Mouse (Mus musculus) midbrain, embryonic 16.5 days (tissue): ENCODE data around the gene Wnt3a. TPM values are rescaled to one million over a fixed set of nuclear protein-coding genes. Genes with fewer than 3 reads are reported as not detected.
A peak's percentile ranks its signal among the peaks of the same experiment; 100 is the strongest.

Experiments used
- ATAC-seq: fragments of 200-750 bp; cut with Nextera tagmentation; 2 replicates; pipeline ENCODE4 v1.8.0; 2017; ENCODE audit warnings: moderate TSS enrichment
- H3K27ac ChIP-seq: fragments of 300-500 bp; sonication (generic); 2 replicates; pipeline ENCODE4 v1.5.1; 2014; ENCODE audit warnings: mild to moderate bottlenecking, low read length, mixed read lengths
- H3K27me3 ChIP-seq: fragments of 300-500 bp; sonication (generic); 2 replicates; pipeline ENCODE4 v1.6.1; 2014; ENCODE audit warnings: low read depth, low read length, mixed read lengths; ENCODE audit not compliant: control insufficient read depth, insufficient read depth
- H3K36me3 ChIP-seq: fragments of 300-500 bp; sonication (generic); 2 replicates; pipeline ENCODE4 v1.6.1; 2014; ENCODE audit warnings: mild to moderate bottlenecking, low read length, moderate library complexity, mixed read lengths; ENCODE audit not compliant: control insufficient read depth, insufficient read depth
- H3K4me1 ChIP-seq: fragments of 300-500 bp; sonication (generic); 2 replicates; pipeline ENCODE4 v1.6.1; 2014; ENCODE audit warnings: mild to moderate bottlenecking, low read length, mixed read lengths; ENCODE audit not compliant: control insufficient read depth, insufficient read depth
- H3K4me2 ChIP-seq: fragments of 300-500 bp; sonication (generic); 2 replicates; pipeline ENCODE4 v1.6.1; 2014; ENCODE audit warnings: mild to moderate bottlenecking, low read length, mixed read lengths
- H3K4me3 ChIP-seq: fragments of 300-500 bp; sonication (generic); 2 replicates; pipeline ENCODE4 v1.5.1; 2014; ENCODE audit warnings: low read depth, mild to moderate bottlenecking, low read length, moderate library complexity, mixed read lengths
- H3K9ac ChIP-seq: fragments of 300-500 bp; sonication (generic); 2 replicates; pipeline ENCODE4 v1.6.1; 2014; ENCODE audit warnings: low read depth, low read length, mixed read lengths
- H3K9me3 ChIP-seq: fragments of 300-500 bp; sonication (generic); replicated peaks from 2 replicates; pipeline ENCODE4 v1.6.1; 2014; ENCODE audit warnings: mild to moderate bottlenecking, low read length, mixed read lengths; ENCODE audit not compliant: control insufficient read depth, poor library complexity, severe bottlenecking
- WGBS: fragments of 180-500 bp; shearing (Covaris S2); extraction: QIAGEN DNeasy Blood & Tissue Kit; methylation state at CpG from one replicate; pipeline ENCODE4 v1.1.7; 2014; 5-methylcytosine and 5-hydroxymethylcytosine counted together
- polyA plus RNA-seq: library from polyadenylated mRNA; unstranded; fragments of >200 nt; fragmentation: Nextera tagmentation; extraction: Ambion mirVana; gene quantifications from 2 replicates; pipeline ENCODE4 v1.2.1, GENCODE M21; 2015

Gene Wnt3a
- polyA plus RNA-seq, 1 experiment from 2014 or later: 0.21 TPM

DNA sequence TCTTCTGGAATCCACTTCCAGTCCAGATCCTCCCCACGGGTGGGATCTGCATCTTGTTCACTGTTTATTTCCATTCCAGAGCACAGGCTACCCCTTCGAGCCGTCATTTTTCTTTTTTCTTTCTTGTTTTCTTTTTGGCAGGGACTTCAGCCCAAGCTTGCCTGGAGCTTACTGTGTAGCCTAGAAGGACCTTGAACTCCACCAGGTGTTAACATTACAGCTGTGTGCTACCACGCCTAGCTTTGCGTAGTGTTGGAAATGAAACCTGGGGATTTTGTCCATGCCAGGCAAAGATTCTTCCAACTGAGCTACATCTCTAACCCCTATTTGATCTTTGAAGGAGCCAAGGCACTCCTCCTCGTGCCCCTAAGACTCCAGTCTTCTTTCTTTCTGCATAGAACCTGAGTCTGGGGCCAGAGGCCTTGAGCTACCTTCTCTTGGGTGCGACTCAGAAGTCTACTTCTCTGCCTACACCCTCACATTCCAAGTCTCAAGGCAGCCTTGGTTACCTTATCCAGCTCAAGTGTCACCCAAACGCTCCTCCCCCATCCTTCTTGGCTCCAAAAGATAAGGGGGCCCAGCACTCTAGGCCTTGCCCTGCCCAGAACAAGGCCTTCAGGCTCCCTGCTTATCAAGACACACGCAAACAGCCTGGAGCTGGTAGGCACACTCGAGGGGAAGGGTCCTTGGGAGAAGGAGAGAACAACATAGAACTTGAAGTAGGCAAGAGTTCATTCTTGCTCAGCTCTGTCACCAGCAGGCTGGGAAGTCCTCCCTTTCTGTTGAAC, 29.7 kb downstream of the Wnt3a start:
- 0 out of 2 replicates have a peak, but pooled peaks cover 3% of the 10 kb centered on the region for H3K4me1 ChIP-seq
- 91% methylated on average over 10 of the region's 10 CpGs for WGBS
- no peak overlapping the region for H3K9ac ChIP-seq
- no peak for ATAC-seq
- H3K27ac ChIP-seq: no peak overlapping the region
- no peak overlapping the region for H3K4me2 ChIP-seq
- peaks cover 5% of the 10 kb centered on the region; the same call in 1 of the 2 replicates for H3K27me3 ChIP-seq
- H3K36me3 ChIP-seq: no peaks in the 10 kb centered on the region
- H3K9me3 ChIP-seq: no peaks in the 10 kb centered on the region
- no peak overlapping the region for H3K4me3 ChIP-seq

GRCm38 (mm10) chr11:59259647-59260046, 30.9 kb downstream of the Wnt3a start:
- no peaks in the 10 kb centered on the region for H3K36me3 ChIP-seq
- H3K4me1 ChIP-seq: 0 out of 2 replicates have a peak, but pooled peaks cover 3% of the 10 kb centered on the region
- no peak overlapping the region for H3K4me2 ChIP-seq
- H3K9me3 ChIP-seq: no peaks in the 10 kb centered on the region
- H3K9ac ChIP-seq: no peak overlapping the region
- WGBS: 88% methylated on average over 7 of the region's 7 CpGs
- no peak overlapping the region for H3K27ac ChIP-seq
- peaks cover 4% of the 10 kb centered on the region; the same call in 1 of the 2 replicates for H3K27me3 ChIP-seq
- H3K4me3 ChIP-seq: no peak overlapping the region
- ATAC-seq: no peak

DNA sequence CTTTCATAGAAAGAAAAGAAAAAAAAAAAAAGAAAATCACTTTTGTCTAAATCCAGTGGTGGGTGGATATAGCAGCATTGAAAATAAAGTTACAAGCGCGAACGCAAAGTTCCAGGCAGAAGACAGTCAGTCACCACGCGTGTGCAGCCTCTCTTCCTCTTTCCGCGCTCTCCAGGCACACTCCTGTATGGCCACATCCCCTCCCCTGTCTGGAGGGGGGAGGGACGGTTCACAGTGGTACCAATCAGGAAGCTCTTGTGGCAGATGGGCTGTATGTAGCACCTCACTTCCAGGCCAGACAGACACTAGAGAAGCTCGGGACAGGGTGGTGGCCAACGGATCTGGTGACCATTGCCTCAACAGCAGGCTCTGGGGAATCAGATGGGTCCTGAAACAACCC, 42.5 kb downstream of the Wnt3a start:
- WGBS: 83% methylated on average over 10 of the region's 10 CpGs
- H3K9me3 ChIP-seq: no peaks in the 10 kb centered on the region
- H3K36me3 ChIP-seq: no peaks in the 10 kb centered on the region
- H3K4me3 ChIP-seq: no peak overlapping the region
- H3K27me3 ChIP-seq: no peaks in the 10 kb centered on the region
- H3K27ac ChIP-seq: no peak overlapping the region
- no peak overlapping the region for H3K4me2 ChIP-seq
- ATAC-seq: no peak
- no peaks in the 10 kb centered on the region for H3K4me1 ChIP-seq
- no peak overlapping the region for H3K9ac ChIP-seq

GRCm38 (mm10) chr11:59243856-59244255, 46.7 kb downstream of the Wnt3a start:
- no peaks in the 10 kb centered on the region for H3K9me3 ChIP-seq
- no peaks in the 10 kb centered on the region for H3K27me3 ChIP-seq
- peaks cover 4% of the 10 kb centered on the region for H3K4me1 ChIP-seq
- H3K27ac ChIP-seq: no peak overlapping the region
- H3K9ac ChIP-seq: no peak overlapping the region
- H3K4me2 ChIP-seq: no peak overlapping the region
- no peak overlapping the region for H3K4me3 ChIP-seq
- no peaks in the 10 kb centered on the region for H3K36me3 ChIP-seq
- 57% methylated on average over 6 of the region's 6 CpGs for WGBS
- ATAC-seq: no peak

- no peak overlapping the region for H3K4me2 ChIP-seq
- 43% methylated on average over 3 of the region's 3 CpGs for WGBS
- H3K36me3 ChIP-seq: no peaks in the 10 kb centered on the region
- no peak overlapping the region for H3K9ac ChIP-seq
- peaks cover 9% of the 10 kb centered on the region for H3K4me1 ChIP-seq
- H3K9me3 ChIP-seq: no peaks in the 10 kb centered on the region
- no peaks in the 10 kb centered on the region for H3K27me3 ChIP-seq
- H3K27ac ChIP-seq: no peak overlapping the region
- H3K4me3 ChIP-seq: no peak overlapping the region
- no peak for ATAC-seq
Observed at GRCm38 (mm10) chr11:59241841-59242240, 48.7 kb downstream of the Wnt3a start.

DNA sequence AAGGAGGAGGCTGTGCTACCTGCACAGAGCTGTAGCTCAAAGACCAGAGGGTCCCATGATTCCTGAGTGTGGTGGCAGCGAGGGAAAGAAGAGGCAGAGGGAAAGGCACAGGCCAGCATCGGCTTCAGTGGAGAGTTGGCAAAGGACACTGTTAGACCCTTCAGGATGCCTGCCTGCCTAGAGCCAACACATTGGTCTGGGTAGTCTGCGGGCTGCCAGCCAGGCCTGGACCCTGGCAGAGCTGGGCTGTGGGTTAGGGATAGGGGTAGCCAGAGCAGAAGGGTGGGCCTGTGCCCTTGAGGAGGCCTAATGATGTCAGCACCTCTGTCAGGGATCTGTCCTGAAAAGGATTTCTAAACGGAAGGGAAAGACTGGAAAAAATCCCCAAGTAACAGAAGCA, 50.8 kb downstream of the Wnt3a start:
- no peak overlapping the region for H3K4me3 ChIP-seq
- no peak overlapping the region for H3K27ac ChIP-seq
- H3K9ac ChIP-seq: no peak overlapping the region
- no peaks in the 10 kb centered on the region for H3K9me3 ChIP-seq
- H3K27me3 ChIP-seq: no peaks in the 10 kb centered on the region
- peaks cover 9% of the 10 kb centered on the region for H3K4me1 ChIP-seq
- H3K36me3 ChIP-seq: no peaks in the 10 kb centered on the region
- no peak overlapping the region for H3K4me2 ChIP-seq
- 83% methylated on average over 4 of the region's 4 CpGs for WGBS
- no peak for ATAC-seq

DNA sequence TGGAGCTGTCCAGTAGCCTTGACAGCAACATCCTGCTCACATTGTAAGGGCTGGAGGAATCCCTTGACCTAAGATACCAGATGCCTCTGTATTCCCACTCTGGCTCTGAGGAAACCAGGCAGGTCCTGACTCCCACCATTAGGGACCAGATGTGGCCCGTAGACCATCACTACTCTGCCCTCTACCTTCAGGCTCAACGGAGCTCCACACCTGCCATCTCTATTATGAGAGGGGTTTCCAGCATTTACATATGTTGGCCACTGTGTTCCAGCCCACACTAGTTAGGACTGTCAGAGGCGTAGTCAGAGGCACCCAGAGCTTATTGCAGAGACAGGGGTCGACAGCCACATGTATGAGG, 51.1 kb downstream of the Wnt3a start:
- no peaks in the 10 kb centered on the region for H3K9me3 ChIP-seq
- no peak overlapping the region for H3K4me2 ChIP-seq
- H3K27me3 ChIP-seq: no peaks in the 10 kb centered on the region
- H3K9ac ChIP-seq: 0 out of 2 replicates have a peak overlapping the region, but pooled peaks have one; percentile 34
- 61% methylated on average over 4 of the region's 4 CpGs for WGBS
- peak; percentile 3; the same call in 1 of the 2 replicates for ATAC-seq
- H3K4me1 ChIP-seq: peaks cover 9% of the 10 kb centered on the region
- no peak overlapping the region for H3K4me3 ChIP-seq
- no peaks in the 10 kb centered on the region for H3K36me3 ChIP-seq
- H3K27ac ChIP-seq: no peak overlapping the region

GRCm38 (mm10) chr11:59238525-59239427, 51.8 kb downstream of the Wnt3a start:
- Histone ChIP-seq H3K9me3 (no peaks in the 10 kb centered on the region), H3K4me2 (peak overlapping the region; percentile 14; the same call in 1 of the 2 replicates)
- 4% methylated on average over 14 of the region's 15 CpGs for WGBS

More at GRCm38 (mm10) chr11:59238525-59239427, 51.8 kb downstream of the Wnt3a start:
- Histone ChIP-seq H3K27ac (no peak overlapping the region), H3K4me1 (peaks cover 9% of the 10 kb centered on the region), H3K27me3 (no peaks in the 10 kb centered on the region), H3K9ac (0 out of 2 replicates have a peak overlapping the region, but pooled peaks have one; percentile 34), H3K4me3 (no peak overlapping the region), H3K36me3 (no peaks in the 10 kb centered on the region)
- peak; percentile 60; the same call in 1 of the 2 replicates for ATAC-seq
